Mouse (Mus musculus): Measurements from ENCODE around the gene Nudcd2. TPM values are rescaled to one million over a fixed set of nuclear protein-coding genes. Genes with fewer than 3 reads are reported as not detected.
A peak's percentile ranks its signal among the peaks of the same experiment; 100 is the strongest.

The Nudcd2 gene
- total RNA-seq, 2 experiments from 2014 or later = 12.3 to 17.8 TPM

GRCm38 (mm10) chr11:40753836-40754235 is 20.4 kb downstream of the Nudcd2 start:
- peak in 1 of 2 experiments; percentile 5 for DNase-seq
- intact Hi-C loops (cut with DNase I) = loop anchor here (1.0 kb wide), 1 partner anchor 20 kb away; no protein-coding TSS in a partner anchor

DNA sequence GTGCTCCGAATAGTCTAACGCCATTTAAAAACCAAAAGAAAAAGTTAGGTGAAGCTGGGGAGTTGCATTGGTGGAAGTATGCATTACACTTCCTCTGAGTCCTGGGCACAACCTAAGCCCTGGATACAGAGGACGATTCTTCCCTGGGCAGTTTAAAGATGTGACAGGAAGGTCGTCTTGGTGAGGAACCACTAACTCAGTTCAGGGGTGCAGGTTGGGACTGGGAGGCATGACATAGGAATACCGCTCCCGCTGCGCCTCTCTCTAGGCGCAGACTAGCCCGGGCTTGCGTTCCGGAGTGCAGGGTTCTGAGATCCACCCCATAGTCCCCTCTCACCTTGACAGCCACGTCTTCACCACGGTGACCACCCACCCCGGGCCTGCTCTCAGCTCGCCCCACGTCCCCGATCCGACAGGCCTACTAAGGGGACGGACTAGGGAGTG is 21.2 kb downstream of the Nudcd2 start:
- DNase-seq = no peak
- intact Hi-C loops (cut with DNase I) = loop anchor here (1.0 kb wide), 2 partner anchors 20 to 62 kb away; no protein-coding TSS in a partner anchor

DNA sequence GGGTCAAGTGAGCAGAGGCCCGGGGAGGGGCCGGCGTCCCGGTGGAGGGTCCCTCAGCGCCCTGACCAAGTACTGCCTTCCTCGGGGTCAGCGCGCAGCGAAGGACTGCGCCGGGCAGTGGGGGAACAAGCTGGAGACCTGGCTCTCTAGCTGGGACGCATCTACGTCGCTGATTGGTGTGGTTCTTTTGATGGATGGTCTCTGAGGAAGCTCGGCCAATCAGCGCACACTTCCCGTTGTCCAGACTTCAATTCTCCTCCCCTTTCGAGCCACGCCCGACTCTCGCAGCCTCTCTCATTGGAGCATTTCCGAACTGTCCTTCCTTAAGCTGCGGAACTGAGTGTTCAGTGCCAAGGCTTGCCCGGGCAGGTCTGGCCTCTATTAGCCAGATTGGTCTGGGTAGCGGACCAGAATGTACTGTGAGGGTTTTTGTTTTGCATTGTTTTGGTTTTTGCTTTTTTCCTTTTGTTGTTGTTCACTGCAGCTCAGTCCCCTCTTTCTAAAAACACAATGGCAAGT is 21.7 kb downstream of the Nudcd2 start, which contains the start of gene Ccng1:
Ccng1 (minus strand) TSS at position 203 of the 519 bp plus-strand sequence.
- DNase-seq = peak; percentile 86 to 89
- intact Hi-C loops (cut with DNase I) = loop anchor here (1.0 kb wide), 1 partner anchor 63 kb away; no protein-coding TSS in a partner anchor

GRCm38 (mm10) chr11:40755968-40756367 is 22.5 kb downstream of the Nudcd2 start:
- DNase-seq = no peak
- intact Hi-C loops (cut with DNase I) = loop anchor here (1.0 kb wide), 1 partner anchor 64 kb away; no protein-coding TSS in a partner anchor

DNA sequence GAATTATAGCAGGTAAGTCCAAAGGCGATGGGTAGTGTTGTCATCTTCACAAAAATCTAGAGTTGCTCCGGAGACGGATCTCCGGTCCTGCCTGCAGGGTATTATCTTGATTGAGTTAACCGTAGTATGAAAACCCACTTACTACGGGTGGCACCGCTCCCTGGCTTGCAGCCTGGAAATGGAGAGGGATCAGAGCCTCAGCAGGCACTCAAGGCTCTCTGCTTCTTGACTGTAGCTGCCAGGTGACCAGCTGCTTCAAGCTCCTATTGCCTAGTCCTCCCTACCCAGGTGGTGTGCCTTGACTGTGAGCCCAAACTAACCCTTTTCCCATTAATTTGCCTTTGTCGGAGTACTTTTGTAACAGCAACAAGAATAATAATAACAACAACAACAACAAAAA is 26.4 kb downstream of the Nudcd2 start:
- DNase-seq = no peak
- intact Hi-C loops (cut with DNase I) = loop anchor here (5.0 kb wide), 1 partner anchor 158 kb away; no protein-coding TSS in a partner anchor

- DNase-seq = no peak
- intact Hi-C loops (cut with DNase I) = loop anchor here (5.0 kb wide), 1 partner anchor 161 kb away; no protein-coding TSS in a partner anchor
Observed at GRCm38 (mm10) chr11:40763395-40763794, 29.9 kb downstream of the Nudcd2 start.

DNA sequence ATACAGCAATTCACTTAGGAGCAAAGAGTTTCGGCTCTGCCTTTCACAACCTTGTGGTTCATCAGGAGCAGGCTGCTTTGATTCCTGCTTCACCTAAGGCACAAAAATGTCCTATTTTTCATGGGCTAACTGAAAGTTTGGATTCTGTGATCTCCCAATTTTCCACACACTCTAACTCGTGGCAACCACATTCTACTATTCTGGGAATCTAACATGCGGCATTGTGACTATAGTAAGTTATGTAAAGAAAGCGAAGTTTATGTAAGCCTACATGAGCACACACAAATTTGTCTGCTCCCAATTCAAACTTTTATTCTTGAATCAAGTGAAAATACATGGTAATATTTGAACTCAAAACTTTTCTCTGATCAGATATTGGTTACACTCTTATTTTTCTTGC is 31.2 kb downstream of the Nudcd2 start:
- intact Hi-C loops (cut with DNase I) = loop anchor here (5.0 kb wide), 1 partner anchor 162 kb away; no protein-coding TSS in a partner anchor
- DNase-seq = no peak

- intact Hi-C loops (cut with DNase I) = loop anchor here (5.0 to 10.0 kb wide), 3 partner anchors 89 to 1399 kb away; no protein-coding TSS in a partner anchor
- DNase-seq = no peak
Observed at GRCm38 (mm10) chr11:40775315-40776269, 42.1 kb downstream of the Nudcd2 start.

- intact Hi-C loops (cut with DNase I) = no loop called here
- DNase-seq = no peak
Observed at GRCm38 (mm10) chr11:40781857-40782256, 48.4 kb downstream of the Nudcd2 start.

DNA sequence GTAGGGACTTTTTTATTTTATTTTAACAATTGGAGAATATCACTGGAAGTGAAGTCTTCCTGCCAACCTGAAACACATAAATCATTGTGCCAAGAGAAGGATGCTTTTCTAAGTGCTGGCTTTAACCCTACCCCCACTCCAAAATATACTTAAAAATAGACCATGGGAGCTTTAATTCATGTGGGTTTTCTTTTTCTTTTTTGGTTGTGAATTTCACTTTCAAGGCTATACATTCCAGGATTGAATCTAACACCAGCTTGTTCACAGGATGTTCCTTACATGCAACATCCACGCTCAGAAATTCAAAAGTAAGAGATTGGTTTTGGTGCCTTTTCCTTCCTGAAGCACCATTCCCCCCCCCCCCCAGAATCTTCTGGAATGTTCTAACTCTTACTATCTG is 49.9 kb downstream of the Nudcd2 start:
- no peak for DNase-seq
- intact Hi-C loops (cut with DNase I) = no loop called here

GRCm38 (mm10) chr11:40784326-40784725 is 50.9 kb downstream of the Nudcd2 start:
- intact Hi-C loops (cut with DNase I) = no loop called here
- DNase-seq = no peak

DNA sequence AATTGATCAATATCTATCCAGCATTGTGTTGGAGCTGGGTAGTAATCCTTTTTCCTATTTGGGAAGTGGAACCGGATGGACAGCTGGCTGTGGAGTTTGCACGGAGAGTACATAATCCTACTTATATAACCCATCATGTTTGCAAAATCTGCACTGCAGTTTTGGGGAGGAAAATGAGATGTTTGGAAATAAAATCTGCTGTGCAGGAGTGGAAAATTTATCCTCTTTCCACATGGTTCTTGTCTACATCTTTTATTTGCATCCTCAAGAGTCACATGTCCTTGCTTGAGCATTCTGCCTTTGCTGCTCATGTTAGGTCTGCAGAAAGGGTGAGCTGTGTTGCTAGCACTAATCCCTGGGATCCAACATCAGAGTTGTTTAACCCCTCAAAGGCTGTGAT is 53.4 kb downstream of the Nudcd2 start:
- DNase-seq = no peak
- intact Hi-C loops (cut with DNase I) = no loop called here

Other genes with a start within 250 kb of the Nudcd2 start
- gene Mat2b, start 38.5 kb upstream of the Nudcd2 start, total RNA-seq (2021) = 100 to 1,000 TPM; 107 TPM
- under 1 TPM; 0.44 to 0.65 TPM for gene Hmmr, start 245 bp upstream of the Nudcd2 start, total RNA-seq (2021)
- 100 to 1,000 TPM; 400 to 530 TPM for gene Ccng1, start 21.6 kb downstream of the Nudcd2 start, total RNA-seq (2021)

Measured in heart, postnatal 36 days (tissue).